Mouse (Mus musculus) thymus, adult 18-20 months (tissue): ENCODE data around the gene Ankrd13a.
"Not testable (repeated sequence)": the region's sequence is repeated elsewhere in the genome, so short reads cannot be mapped to it uniquely, and the experiment has no call there.

Experiments
- DNase-seq, 2 experiments: peaks; one replicate each; pipeline ENCODE4 v3.0.0; 2022; ENCODE audit warnings: mixed read lengths in 2 of 2

Ankrd13a gene

GRCm38 (mm10) chr5:114840481-114840880 lies 66.0 kb downstream of the Ankrd13a start:
- not testable (repeated sequence) for DNase-seq

- DNase-seq = not testable (repeated sequence)
These were observed 67.7 kb downstream of the Ankrd13a start for GRCm38 (mm10) chr5:114842155-114842554.

GRCm38 (mm10) chr5:114842674-114843073 lies 68.2 kb downstream of the Ankrd13a start:
- no peak for DNase-seq

- not testable (repeated sequence) for DNase-seq
These were observed 69.9 kb downstream of the Ankrd13a start for GRCm38 (mm10) chr5:114844371-114844770.

- DNase-seq = no peak
These were observed 77.2 kb downstream of the Ankrd13a start for GRCm38 (mm10) chr5:114851565-114852236.

GRCm38 (mm10) chr5:114853364-114853763 lies 78.9 kb downstream of the Ankrd13a start, which contains the start of gene 4930519G04Rik:
TSS of gene 4930519G04Rik (plus strand) at chr5:114853664.
- not testable (repeated sequence) for DNase-seq
